Mouse (Mus musculus): ENCODE data around the gene Jup. TPM values are rescaled to one million over a fixed set of nuclear protein-coding genes. Genes with fewer than 3 reads are reported as not detected.

Gene Jup
- polyA plus RNA-seq, 1 experiment: 15.0 TPM

GRCm38 (mm10) chr11:100391884-100392345 lies 5.6 kb downstream of the Jup start:
- Histone ChIP-seq H3K4me1 (ENCODE audit: control insufficient read depth, insufficient read depth, low read length) (peaks cover 15% of the 10 kb centered on the region), H3K4me3 (ENCODE audit: insufficient read depth, low read length) (no peak overlapping the region), H3K27ac (ENCODE audit: insufficient read depth, low read depth, low read length) (no peak overlapping the region)
- no peak for TF ChIP-seq POLR2A (IDR thresholded peaks at IDR 0.05; ENCODE audit: borderline replicate concordance, low read depth, low read length)
- no peak for TF ChIP-seq CTCF (IDR thresholded peaks at IDR 0.05; ENCODE audit: low read depth, low read length)

- peaks cover 12% of the 10 kb centered on the region for H3K4me1 ChIP-seq (ENCODE audit: control insufficient read depth, insufficient read depth, low read length)
- H3K4me3 ChIP-seq (ENCODE audit: insufficient read depth, low read length): no peak overlapping the region
- no peak for TF ChIP-seq CTCF (IDR thresholded peaks at IDR 0.05; ENCODE audit: low read depth, low read length)
- no peak for TF ChIP-seq POLR2A (IDR thresholded peaks at IDR 0.05; ENCODE audit: borderline replicate concordance, low read depth, low read length)
- no peak overlapping the region for H3K27ac ChIP-seq (ENCODE audit: insufficient read depth, low read depth, low read length)
Measured at GRCm38 (mm10) chr11:100391081-100391883, 6.3 kb downstream of the Jup start.

DNA sequence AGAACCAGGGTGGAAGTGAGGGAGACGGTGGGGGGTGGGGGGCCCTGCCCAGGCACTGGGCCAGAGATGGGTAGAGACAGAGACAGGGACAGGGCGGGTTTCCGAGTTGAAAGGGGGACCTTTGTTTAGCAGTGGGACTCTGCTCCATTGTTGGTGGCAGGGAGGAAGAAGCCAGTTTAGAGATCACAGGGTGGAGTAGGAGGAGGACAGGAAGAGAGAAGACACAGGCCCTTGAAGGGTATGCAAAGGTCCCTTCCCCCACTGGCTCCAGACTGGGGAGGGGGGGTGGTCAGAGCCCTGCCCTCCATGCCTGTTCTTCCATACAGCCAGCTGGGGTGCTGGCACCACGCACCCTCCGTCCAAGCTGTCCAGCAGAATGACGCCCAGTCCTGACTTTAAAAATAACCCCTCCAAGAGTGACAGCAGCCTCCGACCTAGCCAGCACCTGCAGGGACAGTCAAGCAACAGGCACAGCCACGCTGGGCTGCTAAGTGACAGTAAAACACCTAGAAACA lies 7.6 kb downstream of the Jup start:
- no peak for TF ChIP-seq POLR2A (IDR thresholded peaks at IDR 0.05; ENCODE audit: borderline replicate concordance, low read depth, low read length)
- no peak overlapping the region for H3K27ac ChIP-seq (ENCODE audit: insufficient read depth, low read depth, low read length)
- no peak overlapping the region for H3K4me3 ChIP-seq (ENCODE audit: insufficient read depth, low read length)
- peaks cover 7% of the 10 kb centered on the region for H3K4me1 ChIP-seq (ENCODE audit: control insufficient read depth, insufficient read depth, low read length)

GRCm38 (mm10) chr11:100388588-100388987 lies 9.0 kb downstream of the Jup start:
- Histone ChIP-seq H3K4me1 (ENCODE audit: control insufficient read depth, insufficient read depth, low read length) (peaks cover 4% of the 10 kb centered on the region; the same call in 1 of the 2 replicates), H3K27ac (ENCODE audit: insufficient read depth, low read depth, low read length) (no peak overlapping the region)
- no peak for TF ChIP-seq CTCF (IDR thresholded peaks at IDR 0.05; ENCODE audit: low read depth, low read length)
- no peak for TF ChIP-seq POLR2A (IDR thresholded peaks at IDR 0.05; ENCODE audit: borderline replicate concordance, low read depth, low read length)

GRCm38 (mm10) chr11:100387589-100388375 lies 9.8 kb downstream of the Jup start:
- TF ChIP-seq POLR2A (IDR thresholded peaks at IDR 0.05; ENCODE audit: borderline replicate concordance, low read depth, low read length) (no peak), CTCF (IDR thresholded peaks at IDR 0.05; ENCODE audit: low read depth, low read length) (no peak)
- no peak overlapping the region for H3K4me3 ChIP-seq (ENCODE audit: insufficient read depth, low read length)
- no peak overlapping the region for H3K27ac ChIP-seq (ENCODE audit: insufficient read depth, low read depth, low read length)
- H3K4me1 ChIP-seq (ENCODE audit: control insufficient read depth, insufficient read depth, low read length): peaks cover 4% of the 10 kb centered on the region; the same call in 1 of the 2 replicates

More at GRCm38 (mm10) chr11:100388588-100388987, 9.0 kb downstream of the Jup start:
- no peak overlapping the region for H3K4me3 ChIP-seq (ENCODE audit: insufficient read depth, low read length)

DNA sequence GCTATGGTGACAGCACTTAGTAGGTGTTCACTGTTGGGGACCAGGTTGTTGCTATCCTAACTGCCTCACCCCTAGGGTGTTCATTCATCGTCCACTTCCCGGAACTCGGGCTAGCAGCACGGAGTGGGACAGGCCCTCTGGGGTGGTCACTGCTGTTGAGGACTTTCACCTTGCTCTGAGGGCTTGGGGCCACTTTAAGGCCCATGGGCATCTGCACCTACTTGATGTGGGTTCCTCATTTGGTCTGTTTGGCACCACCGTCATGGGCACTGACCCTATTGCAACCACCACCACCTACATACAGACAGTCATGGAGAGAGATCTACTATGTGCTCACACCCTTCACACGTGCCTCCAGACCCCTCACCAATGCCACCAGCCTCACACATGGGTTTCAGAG lies 10.5 kb downstream of the Jup start:
- H3K4me1 ChIP-seq (ENCODE audit: control insufficient read depth, insufficient read depth, low read length): peaks cover 4% of the 10 kb centered on the region; the same call in 1 of the 2 replicates
- H3K27ac ChIP-seq (ENCODE audit: insufficient read depth, low read depth, low read length): no peak overlapping the region
- no peak overlapping the region for H3K4me3 ChIP-seq (ENCODE audit: insufficient read depth, low read length)
- TF ChIP-seq CTCF (IDR thresholded peaks at IDR 0.05; ENCODE audit: low read depth, low read length) (no peak), POLR2A (IDR thresholded peaks at IDR 0.05; ENCODE audit: borderline replicate concordance, low read depth, low read length) (no peak)

DNA sequence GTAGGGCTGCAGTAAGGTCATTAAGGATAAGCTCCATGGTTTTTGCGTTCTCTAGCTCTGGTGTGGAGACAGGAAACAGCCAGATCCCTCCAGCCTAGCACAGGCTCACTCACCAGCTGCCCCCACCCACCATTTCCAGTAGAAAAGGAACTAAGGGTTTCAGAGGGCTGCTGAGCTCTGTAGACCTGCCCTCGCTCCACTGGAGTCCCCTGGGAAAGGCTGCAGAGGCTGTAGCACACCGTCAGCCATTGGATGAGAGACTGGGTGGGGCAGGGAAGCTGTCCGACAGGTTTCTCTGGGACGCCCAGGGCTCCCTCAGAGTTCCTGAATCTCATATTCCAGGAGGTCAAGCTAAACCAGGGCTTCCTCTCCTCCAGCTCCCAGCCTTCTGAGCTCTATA lies 11.0 kb downstream of the Jup start:
- H3K4me1 ChIP-seq (ENCODE audit: control insufficient read depth, insufficient read depth, low read length): peaks cover 4% of the 10 kb centered on the region; the same call in 1 of the 2 replicates
- TF ChIP-seq POLR2A (IDR thresholded peaks at IDR 0.05; ENCODE audit: borderline replicate concordance, low read depth, low read length): no peak
- TF ChIP-seq CTCF (IDR thresholded peaks at IDR 0.05; ENCODE audit: low read depth, low read length): no peak
- no peak overlapping the region for H3K4me3 ChIP-seq (ENCODE audit: insufficient read depth, low read length)
- no peak overlapping the region for H3K27ac ChIP-seq (ENCODE audit: insufficient read depth, low read depth, low read length)

DNA sequence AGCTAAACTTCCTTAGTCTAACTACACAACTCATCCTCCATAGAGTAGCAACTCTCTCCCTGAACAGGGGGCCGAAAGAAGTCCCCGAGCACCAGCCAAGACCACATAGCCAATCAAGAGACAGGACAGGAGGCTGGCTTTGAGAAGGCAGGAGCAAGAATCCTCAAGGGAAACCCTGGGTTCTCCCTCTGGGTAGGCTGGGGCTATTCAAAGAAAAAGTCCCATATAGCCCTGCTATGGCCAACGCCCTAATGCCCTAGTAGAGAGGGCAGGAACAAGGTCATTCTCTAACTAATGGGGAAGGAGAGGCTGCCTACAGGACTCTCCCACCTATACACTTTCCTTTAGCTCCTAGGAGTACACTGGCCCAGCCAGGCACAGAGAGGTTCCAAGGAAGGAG lies 12.5 kb downstream of the Jup start:
- H3K4me3 ChIP-seq (ENCODE audit: insufficient read depth, low read length): no peak overlapping the region
- peaks cover 4% of the 10 kb centered on the region; the same call in 1 of the 2 replicates for H3K4me1 ChIP-seq (ENCODE audit: control insufficient read depth, insufficient read depth, low read length)
- H3K27ac ChIP-seq (ENCODE audit: insufficient read depth, low read depth, low read length): no peak overlapping the region
- TF ChIP-seq CTCF (IDR thresholded peaks at IDR 0.05; ENCODE audit: low read depth, low read length) (no peak), POLR2A (IDR thresholded peaks at IDR 0.05; ENCODE audit: borderline replicate concordance, low read depth, low read length) (no peak)

- TF ChIP-seq POLR2A (IDR thresholded peaks at IDR 0.05; ENCODE audit: borderline replicate concordance, low read depth, low read length): no peak
- no peak for TF ChIP-seq CTCF (IDR thresholded peaks at IDR 0.05; ENCODE audit: low read depth, low read length)
Measured at GRCm38 (mm10) chr11:100382682-100383081, 14.9 kb downstream of the Jup start.

More at GRCm38 (mm10) chr11:100382682-100383081, 14.9 kb downstream of the Jup start:
- Histone ChIP-seq H3K4me3 (ENCODE audit: insufficient read depth, low read length) (no peak overlapping the region), H3K4me1 (ENCODE audit: control insufficient read depth, insufficient read depth, low read length) (peaks cover 14% of the 10 kb centered on the region), H3K27ac (ENCODE audit: insufficient read depth, low read depth, low read length) (no peak overlapping the region)
